Mouse (Mus musculus): ENCODE results near the gene Uhrf1bp1. TPM values are rescaled to one million over a fixed set of nuclear protein-coding genes. Genes with fewer than 3 reads are reported as not detected.

Gene Uhrf1bp1
- 11.3 and 12.2 TPM in 2 replicates for polyA plus RNA-seq (2012)

DNA sequence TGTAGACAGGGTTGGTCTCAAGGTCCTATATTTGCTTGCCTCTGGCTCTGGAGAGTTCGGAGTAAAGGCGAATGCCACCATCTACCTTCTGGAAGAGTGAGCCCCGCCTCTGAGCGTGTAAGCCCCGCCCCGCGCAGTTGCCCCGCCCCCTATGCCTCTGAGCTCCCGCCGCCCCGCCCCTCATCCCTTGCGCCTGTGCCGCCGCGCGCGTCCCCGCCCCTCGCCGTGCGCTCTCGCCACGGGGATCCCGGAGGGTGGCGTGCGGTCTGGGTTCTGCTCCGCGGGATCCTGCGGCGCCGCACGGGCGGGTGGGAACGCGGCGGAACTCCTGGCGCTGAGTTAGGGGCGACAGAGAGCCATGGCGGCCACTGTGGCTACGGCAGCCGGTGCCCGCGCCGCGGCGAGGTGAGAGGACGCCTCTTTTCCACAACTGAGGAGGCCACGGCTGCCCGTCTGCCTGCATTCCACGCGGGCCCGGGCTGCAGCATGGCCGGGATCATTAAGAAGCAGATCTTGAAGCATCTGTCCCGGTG lies at the start of gene Uhrf1bp1:
Gene Uhrf1bp1, plus strand, starts transcription at position 177 of the 533 bp plus-strand sequence.

DNA sequence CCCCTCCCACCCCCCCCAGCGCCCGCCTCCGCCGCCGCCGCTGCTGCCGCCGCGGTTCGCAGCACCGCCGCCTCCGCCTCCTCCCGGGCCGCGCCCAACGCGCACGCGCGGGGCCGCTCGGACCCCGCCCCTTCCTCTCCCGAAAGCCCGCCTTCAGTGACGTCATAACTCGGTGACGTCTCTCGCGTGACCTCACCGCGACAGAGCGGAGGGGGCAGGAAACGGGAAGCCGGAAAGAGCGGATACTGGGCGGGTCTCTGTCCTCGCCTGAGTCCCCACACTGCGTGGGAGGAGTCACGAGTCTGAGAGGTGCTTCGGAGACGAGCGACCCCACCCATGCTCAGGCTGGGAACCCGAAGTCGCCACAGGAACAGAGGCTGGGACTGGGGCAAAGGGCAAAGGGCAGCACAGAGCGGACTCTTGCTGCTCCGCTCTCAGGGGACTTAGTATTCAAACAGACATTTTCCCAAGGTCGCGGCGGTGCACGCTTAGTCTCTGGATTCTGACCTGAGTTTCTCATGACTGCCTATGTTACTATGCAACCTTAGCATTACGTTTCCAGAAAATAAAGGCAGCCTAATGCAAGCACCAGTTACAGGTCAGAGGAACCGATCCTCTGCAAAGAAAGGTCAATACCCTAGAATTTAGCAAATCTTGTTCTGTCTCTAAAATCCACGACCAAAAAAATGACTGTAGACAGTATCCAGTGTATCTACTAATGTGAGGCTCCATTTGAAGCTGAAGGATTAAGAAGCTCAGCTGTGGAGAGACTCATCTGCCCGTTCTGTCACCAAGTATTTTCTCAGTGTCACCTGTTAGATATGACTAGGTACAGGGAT lies 35.5 kb upstream of the Uhrf1bp1 start, which contains the start of gene D17Wsu92e:
Gene D17Wsu92e, minus strand, starts transcription at position 81 of the 839 bp plus-strand sequence.

DNA sequence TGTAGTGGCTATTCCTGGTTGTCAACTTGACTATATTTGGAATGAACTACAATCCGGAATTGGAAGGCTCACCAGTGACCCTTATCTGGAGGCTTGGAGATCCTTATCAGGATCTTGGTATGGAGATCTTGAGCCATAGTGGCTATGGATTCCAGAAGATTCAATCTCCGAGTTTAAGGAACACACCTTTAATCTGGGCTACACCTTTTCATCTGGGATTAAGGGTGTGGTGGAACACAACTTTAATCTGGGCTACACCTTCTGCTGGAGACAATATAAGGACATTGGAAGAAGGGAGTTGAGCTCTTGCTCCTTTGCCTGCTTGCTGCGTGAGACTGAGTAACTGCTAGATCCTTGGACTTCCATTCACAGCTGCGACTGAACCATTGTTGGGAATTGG lies 18.4 kb upstream of the Uhrf1bp1 start, which contains the start of gene Snrpc:
Gene Snrpc, plus strand, starts transcription at position 301 of the 400 bp plus-strand sequence.

DNA sequence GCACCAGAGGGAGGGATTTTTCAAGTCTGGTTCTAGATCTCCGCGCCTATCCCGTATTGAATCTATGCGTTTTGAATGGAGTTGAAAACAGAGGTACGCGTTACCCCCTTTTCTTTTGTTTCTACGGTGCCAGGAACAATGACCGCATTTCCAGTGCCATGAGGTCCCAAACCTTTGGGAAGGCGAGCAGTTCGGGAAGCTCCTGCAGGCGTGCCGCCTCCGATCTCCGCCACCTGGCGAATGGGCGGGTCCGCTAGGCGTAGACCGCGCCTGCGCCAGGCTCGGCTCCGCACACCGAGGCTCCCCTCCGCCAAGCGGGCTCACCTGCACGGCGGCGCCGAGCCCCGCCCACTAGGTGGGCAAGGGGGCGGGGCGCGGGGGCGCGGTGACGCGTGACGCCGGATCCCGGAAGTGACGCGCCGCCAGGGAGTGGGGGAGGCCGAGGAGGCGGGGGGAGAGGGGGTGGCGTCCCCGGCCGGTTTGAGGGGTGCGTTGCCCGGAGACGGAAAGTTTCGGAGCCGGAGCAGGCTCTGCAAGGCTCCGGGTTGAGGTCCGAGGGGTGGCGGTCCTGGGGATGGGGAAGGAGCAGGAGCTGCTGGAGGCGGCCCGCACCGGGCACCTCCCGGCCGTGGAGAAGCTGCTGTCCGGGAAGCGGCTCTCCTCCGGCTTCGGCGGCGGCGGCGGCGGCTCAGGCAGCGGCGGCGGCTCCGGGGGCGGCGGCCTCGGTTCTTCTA lies 52.8 kb downstream of the Uhrf1bp1 start, which contains the start of gene Anks1:
Gene Anks1, plus strand, starts transcription at position 419 of the 734 bp plus-strand sequence.

DNA sequence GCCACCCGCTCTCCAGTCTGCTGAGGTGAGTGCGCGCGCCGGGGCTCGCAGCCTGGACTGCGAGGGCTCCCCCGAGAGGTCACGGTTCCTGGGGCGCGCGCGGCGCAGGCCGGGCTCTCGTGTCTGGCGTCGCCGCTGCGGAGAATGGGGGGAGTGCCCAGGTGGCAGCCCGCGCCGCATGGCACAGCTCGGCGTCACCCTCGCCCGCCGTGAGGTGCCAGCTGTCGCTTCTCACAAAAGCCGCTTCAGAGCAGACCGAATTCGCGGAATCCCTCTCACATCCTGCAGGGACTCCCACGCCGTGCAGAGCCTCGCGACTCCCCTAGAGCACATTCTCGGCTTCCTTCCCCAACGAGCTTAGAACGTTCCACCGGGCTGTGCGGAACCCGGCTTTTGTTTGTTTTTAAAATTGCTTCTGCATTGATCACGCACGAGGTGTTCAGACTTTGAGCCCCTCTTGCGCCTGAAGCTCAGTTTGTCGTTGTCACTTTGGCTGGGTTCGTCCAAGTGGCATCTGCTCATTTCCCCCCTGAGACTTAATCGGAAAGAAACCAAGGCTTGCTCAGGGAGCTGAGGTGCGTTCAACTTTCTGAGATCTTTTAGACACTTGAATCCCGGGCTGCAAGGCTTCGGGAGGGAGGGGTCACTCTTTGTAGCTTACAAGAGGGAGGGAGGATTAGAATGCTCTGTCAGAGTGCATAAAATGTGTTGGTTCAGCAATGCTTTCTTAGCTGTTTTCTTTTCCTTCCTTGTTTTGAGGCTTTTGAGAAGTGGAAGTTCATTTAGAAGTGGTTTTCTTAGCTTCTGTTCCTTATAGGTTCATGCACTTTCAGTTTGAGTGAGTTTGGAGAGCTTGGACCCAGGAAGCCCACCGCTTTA lies 53.6 kb downstream of the Uhrf1bp1 start, which contains the start of gene Taf11:
Gene Taf11, minus strand, starts transcription at position 223 of the 879 bp plus-strand sequence.

Other genes starting within 250 kb of the Uhrf1bp1 start
- gene Nudt3, start 232.9 kb upstream of the Uhrf1bp1 start, polyA plus RNA-seq (2012) = 188 and 237 TPM in 2 replicates
- gene RPS10-NUDT3, start 221.2 kb upstream of the Uhrf1bp1 start, polyA plus RNA-seq (2012) = not detected in 2 replicates
- 3,162 and 3,167 TPM in 2 replicates for gene Rps10, start 219.8 kb upstream of the Uhrf1bp1 start, polyA plus RNA-seq (2012)
- gene Pacsin1, start 200.9 kb upstream of the Uhrf1bp1 start, polyA plus RNA-seq (2012) = 0.49 and 0.80 TPM in 2 replicates
- 0.39 TPM in 1 of 2 replicates, not detected in the other for gene Spdef, start 127.5 kb upstream of the Uhrf1bp1 start, polyA plus RNA-seq (2012)
- gene D17Wsu92e, start 35.8 kb upstream of the Uhrf1bp1 start, polyA plus RNA-seq (2012) = 56.1 and 64.2 TPM in 2 replicates
- 395 and 434 TPM in 2 replicates for gene Snrpc, start 18.3 kb upstream of the Uhrf1bp1 start, polyA plus RNA-seq (2012)
- 85.1 and 98.0 TPM in 2 replicates for gene Anks1, start 52.9 kb downstream of the Uhrf1bp1 start, polyA plus RNA-seq (2012)
- 48.9 and 59.4 TPM in 2 replicates for gene Taf11, start 53.4 kb downstream of the Uhrf1bp1 start, polyA plus RNA-seq (2012)
- gene Tcp11, start 224.2 kb downstream of the Uhrf1bp1 start, polyA plus RNA-seq (2012) = 3.2 and 5.9 TPM in 2 replicates